In genomic region chr4:47845239-47845638, GRCm38 (mm10) we compare ENCODE assay signal across 23 mouse cellular contexts.
DNase-seq lines count a peak whose midpoint lies in the region; ATAC-seq and TF ChIP-seq lines count a peak whose summit lies in the region.
"Had no signal": no experiment of that assay in that cellular context is flagged by ENCODE, and none has a peak within 500 bp of the region (broad histone marks: within the 10 kb centered on the region; RNA-seq: fewer than 3 reads in every experiment).

No protein-coding gene starts in this region.

- no peak overlapping the region for H3K9ac ChIP-seq in hindbrain, embryonic 11.5 days (ENCODE audit: low read depth, low read length)
- no peak overlapping the region for H3K9ac ChIP-seq in hindbrain, postnatal 0 days (replicated peaks; ENCODE audit: low read length)
- no peak overlapping the region for H3K9ac ChIP-seq in neural tube, embryonic 15.5 days (replicated peaks)
- no peak overlapping the region for H3K9ac ChIP-seq in limb, embryonic 11.5 days (ENCODE audit: low read length)
- H3K9ac ChIP-seq in midbrain, embryonic 11.5 days (ENCODE audit: low read length): no peak overlapping the region
- H3K9ac ChIP-seq: embryonic facial prominence, embryonic 15.5 days; forebrain, embryonic 15.5 days; heart, embryonic 15.5 days; limb, embryonic 12.5 days; liver, postnatal 0 days; midbrain, embryonic 13.5 days had no signal

- H3K4me1 ChIP-seq in hindbrain, embryonic 11.5 days (replicated peaks; ENCODE audit: control insufficient read depth, insufficient read depth, low read length): no peaks in the 10 kb centered on the region
- no peaks in the 10 kb centered on the region for H3K4me1 ChIP-seq in hindbrain, postnatal 0 days (ENCODE audit: insufficient read depth, low read length)
- H3K4me1 ChIP-seq in neural tube, embryonic 15.5 days: peaks cover 6% of the 10 kb centered on the region; the same call in 1 of the 2 replicates
- 0 out of 2 replicates have a peak, but pooled peaks cover 3% of the 10 kb centered on the region for H3K4me1 ChIP-seq in limb, embryonic 11.5 days (ENCODE audit: control insufficient read depth, insufficient read depth, low read length)
- no peaks in the 10 kb centered on the region for H3K4me1 ChIP-seq in lung, adult 2 months (ENCODE audit: control insufficient read depth, insufficient read depth, low read length)
- no peaks in the 10 kb centered on the region for H3K4me1 ChIP-seq in midbrain, embryonic 11.5 days (ENCODE audit: control insufficient read depth, insufficient read depth, low read length)
- H3K4me1 ChIP-seq: embryonic facial prominence, embryonic 15.5 days; heart, embryonic 15.5 days had no signal

- H3K27ac ChIP-seq in hindbrain, embryonic 11.5 days (ENCODE audit: low read depth, low read length): no peak overlapping the region
- no peak overlapping the region for H3K27ac ChIP-seq in hindbrain, postnatal 0 days
- H3K27ac ChIP-seq in neural tube, embryonic 15.5 days (replicated peaks): no peak overlapping the region
- H3K27ac ChIP-seq in limb, embryonic 11.5 days (replicated peaks; ENCODE audit: low read depth, low read length): no peak overlapping the region
- no peak overlapping the region for H3K27ac ChIP-seq in midbrain, embryonic 11.5 days (ENCODE audit: low read depth, low read length)
- H3K27ac ChIP-seq: embryonic facial prominence, embryonic 15.5 days; forebrain, embryonic 15.5 days; heart, embryonic 15.5 days; limb, embryonic 12.5 days; midbrain, embryonic 13.5 days had no signal

- H3K36me3 ChIP-seq in hindbrain, embryonic 11.5 days (ENCODE audit: control insufficient read depth, insufficient read depth, low read length): no peaks in the 10 kb centered on the region
- no peaks in the 10 kb centered on the region for H3K36me3 ChIP-seq in hindbrain, postnatal 0 days (ENCODE audit: insufficient read depth, low read length)
- H3K36me3 ChIP-seq in neural tube, embryonic 15.5 days: no peaks in the 10 kb centered on the region
- H3K36me3 ChIP-seq in limb, embryonic 11.5 days (ENCODE audit: control insufficient read depth, insufficient read depth, low read length): no peaks in the 10 kb centered on the region
- H3K36me3 ChIP-seq in midbrain, embryonic 11.5 days (ENCODE audit: control insufficient read depth, insufficient read depth, low read length): no peaks in the 10 kb centered on the region
- H3K36me3 ChIP-seq: embryonic facial prominence, embryonic 15.5 days; forebrain, embryonic 15.5 days; heart, embryonic 15.5 days; limb, embryonic 12.5 days; midbrain, embryonic 13.5 days had no signal

- no peak for ATAC-seq in hindbrain, embryonic 11.5 days (ENCODE audit: low FRiP score)
- no peak for ATAC-seq in hindbrain, postnatal 0 days
- ATAC-seq in neural tube, embryonic 15.5 days (ENCODE audit: low FRiP score): no peak
- peak; percentile 54; the same call in 1 of the 2 replicates for ATAC-seq in limb, embryonic 11.5 days (ENCODE audit: insufficient number of reproducible peaks, low FRiP score, low TSS enrichment, low read depth)
- ATAC-seq in midbrain, embryonic 11.5 days (ENCODE audit: low FRiP score): no peak
- ATAC-seq: forebrain, embryonic 15.5 days; liver, postnatal 0 days; midbrain, embryonic 13.5 days; Patski had no signal

- H3K9me3 ChIP-seq in hindbrain, embryonic 11.5 days (ENCODE audit: control insufficient read depth, low read length): no peaks in the 10 kb centered on the region
- no peaks in the 10 kb centered on the region for H3K9me3 ChIP-seq in hindbrain, postnatal 0 days (ENCODE audit: low read length)
- no peaks in the 10 kb centered on the region for H3K9me3 ChIP-seq in neural tube, embryonic 15.5 days (replicated peaks)
- no peaks in the 10 kb centered on the region for H3K9me3 ChIP-seq in limb, embryonic 11.5 days (ENCODE audit: control insufficient read depth, low read length)
- no peaks in the 10 kb centered on the region for H3K9me3 ChIP-seq in midbrain, embryonic 11.5 days (ENCODE audit: control insufficient read depth, low read length)
- H3K9me3 ChIP-seq: embryonic facial prominence, embryonic 15.5 days; forebrain, embryonic 15.5 days; heart, embryonic 15.5 days; midbrain, embryonic 13.5 days had no signal

- no peaks in the 10 kb centered on the region for H3K27me3 ChIP-seq in hindbrain, embryonic 11.5 days (ENCODE audit: control insufficient read depth, insufficient read depth, low read length)
- no peaks in the 10 kb centered on the region for H3K27me3 ChIP-seq in hindbrain, postnatal 0 days (ENCODE audit: insufficient read depth, low read length)
- H3K27me3 ChIP-seq in neural tube, embryonic 15.5 days (replicated peaks): no peaks in the 10 kb centered on the region
- H3K27me3 ChIP-seq in limb, embryonic 11.5 days (ENCODE audit: control insufficient read depth, insufficient read depth, low read length): no peaks in the 10 kb centered on the region
- H3K27me3 ChIP-seq in midbrain, embryonic 11.5 days (ENCODE audit: control insufficient read depth, insufficient read depth, low read length): no peaks in the 10 kb centered on the region
- H3K27me3 ChIP-seq: embryonic facial prominence, embryonic 15.5 days; forebrain, embryonic 15.5 days; heart, embryonic 15.5 days; midbrain, embryonic 13.5 days had no signal

- no peak for TF ChIP-seq POLR2A in lung, adult 2 months (IDR thresholded peaks at IDR 0.05; ENCODE audit: borderline replicate concordance, extremely low read depth, low read depth, low read length)

- H3K4me3 ChIP-seq in hindbrain, embryonic 11.5 days (ENCODE audit: low read depth, low read length): no peak overlapping the region
- H3K4me3 ChIP-seq in hindbrain, postnatal 0 days (ENCODE audit: low read length): no peak overlapping the region
- no peak overlapping the region for H3K4me3 ChIP-seq in neural tube, embryonic 15.5 days (replicated peaks)
- no peak overlapping the region for H3K4me3 ChIP-seq in limb, embryonic 11.5 days (ENCODE audit: low read depth, low read length)
- no peak overlapping the region for H3K4me3 ChIP-seq in lung, adult 2 months (replicated peaks; ENCODE audit: extremely low read depth, low read depth, low read length)
- no peak overlapping the region for H3K4me3 ChIP-seq in midbrain, embryonic 11.5 days (ENCODE audit: low read depth, low read length)
- H3K4me3 ChIP-seq: embryonic facial prominence, embryonic 15.5 days; forebrain, embryonic 15.5 days; heart, embryonic 15.5 days; limb, embryonic 12.5 days; midbrain, embryonic 13.5 days had no signal

- WGBS in hindbrain, embryonic 11.5 days: 49% methylated on average over 4 of the region's 4 CpGs
- WGBS in hindbrain, postnatal 0 days: 63% methylated on average over 4 of the region's 4 CpGs
- WGBS in neural tube, embryonic 15.5 days: 59% methylated on average over 4 of the region's 4 CpGs
- 33% methylated on average over 4 of the region's 4 CpGs for WGBS in limb, embryonic 11.5 days
- WGBS in lung, adult 2 months: 66% methylated on average over 4 of the region's 4 CpGs
- WGBS in midbrain, embryonic 11.5 days: 76% methylated on average over 4 of the region's 4 CpGs

- no peak overlapping the region for H3K4me2 ChIP-seq in hindbrain, embryonic 11.5 days (replicated peaks; ENCODE audit: low read depth, low read length)
- no peak overlapping the region for H3K4me2 ChIP-seq in hindbrain, postnatal 0 days (ENCODE audit: low read depth, low read length)
- H3K4me2 ChIP-seq in neural tube, embryonic 15.5 days: no peak overlapping the region
- no peak overlapping the region for H3K4me2 ChIP-seq in limb, embryonic 11.5 days (ENCODE audit: low read depth, severe bottlenecking)
- H3K4me2 ChIP-seq in midbrain, embryonic 11.5 days: no peak overlapping the region
- H3K4me2 ChIP-seq: embryonic facial prominence, embryonic 15.5 days; forebrain, embryonic 15.5 days; heart, embryonic 15.5 days; limb, embryonic 12.5 days; liver, embryonic 11.5 days; midbrain, embryonic 13.5 days had no signal

- DNase-seq in hindbrain, embryonic 11.5 days (ENCODE audit: low spot score): peak; percentile 8
- DNase-seq in hindbrain, postnatal 0 days (ENCODE audit: low spot score): no peak
- peak; percentile 21 for DNase-seq in neural tube, embryonic 10.5 days (ENCODE audit: extremely low spot score, low spot score)
- peak; percentile 27 for DNase-seq in embryo, embryonic 9.5 days (ENCODE audit: extremely low spot score)
- peak; percentile 35 for DNase-seq in limb, embryonic 11.5 days (ENCODE audit: low spot score)
- DNase-seq in lung, adult 2 months: no peak
- no peak for DNase-seq in midbrain, embryonic 11.5 days (ENCODE audit: low spot score, missing footprints)
- DNase-seq: adrenal gland, postnatal 36 days; cerebellum, adult 9-10 months; gastrocnemius, postnatal 36 days; heart, postnatal 4 days; kidney, postnatal 10 days; liver, postnatal 0 days; lung, postnatal 10 days; thymus, postnatal 36 days had no signal

- no peak for TF ChIP-seq CTCF in hindbrain, postnatal 0 days (IDR thresholded peaks at IDR 0.05; ENCODE audit: low read depth)
- TF ChIP-seq CTCF in lung, adult 2 months (IDR thresholded peaks at IDR 0.05; ENCODE audit: insufficient read depth, low read length): no peak

Comparison
In these comparisons a context has a peak if more than half of its experiments do, and no peak if none do; other contexts are left out.
1. DNase-seq: peak in hindbrain, embryonic 11.5 days (single experiment), neural tube, embryonic 10.5 days (single experiment), embryo, embryonic 9.5 days (single experiment) and limb, embryonic 11.5 days (single experiment); none in hindbrain, postnatal 0 days (single experiment), lung, adult 2 months (single experiment) and midbrain, embryonic 11.5 days (single experiment).